Mouse (Mus musculus) spleen, adult 2 months (tissue): ENCODE measurements around the gene Klhl36.

Experiments used
- CTCF ChIP-seq: fragments of 200-500 bp; IDR thresholded peaks from 2 replicates; pipeline ENCODE4 v1.5.1; 2011; ENCODE audit warnings: mild to moderate bottlenecking, inconsistent platforms; ENCODE audit not compliant: insufficient read depth, insufficient read length, insufficient replicate concordance; ENCODE audit errors: extremely low read depth
- POLR2A ChIP-seq: fragments of 200-500 bp; IDR thresholded peaks from 2 replicates; pipeline ENCODE4 v1.6.1; 2011; ENCODE audit warnings: low read depth, low read length, inconsistent platforms

DNA sequence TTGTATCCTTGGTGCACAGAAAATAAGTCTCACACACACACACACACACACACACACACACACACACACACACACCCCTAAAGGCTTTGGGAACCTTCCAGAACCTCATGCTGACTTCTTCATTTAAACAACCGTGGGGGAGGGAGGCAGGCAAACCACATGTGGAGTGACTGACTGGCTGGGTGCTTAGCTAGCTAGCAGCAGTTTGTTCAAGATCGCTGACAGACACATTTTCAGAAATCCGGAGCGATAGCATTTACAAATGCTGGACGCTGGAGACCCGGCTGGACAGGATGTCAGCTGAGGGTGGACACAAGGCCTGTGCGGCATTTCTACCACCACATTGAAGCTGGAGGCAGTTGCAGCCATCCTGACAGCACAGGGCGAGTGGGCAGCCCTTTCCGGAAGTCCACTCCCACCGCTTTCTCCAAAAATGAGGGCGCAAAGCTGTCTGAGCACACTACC is 37.2 kb upstream of the Klhl36 start:
- TF ChIP-seq CTCF = no peak
- TF ChIP-seq POLR2A = no peak
